Mouse (Mus musculus): ENCODE results near the gene Atoh8. TPM values are rescaled to one million over a fixed set of nuclear protein-coding genes. Genes with fewer than 3 reads are reported as not detected.

The Atoh8 gene
- total and polyA plus RNA-seq, 2 experiments from 2014 or later, result 4.5 to 7.1 TPM

DNA sequence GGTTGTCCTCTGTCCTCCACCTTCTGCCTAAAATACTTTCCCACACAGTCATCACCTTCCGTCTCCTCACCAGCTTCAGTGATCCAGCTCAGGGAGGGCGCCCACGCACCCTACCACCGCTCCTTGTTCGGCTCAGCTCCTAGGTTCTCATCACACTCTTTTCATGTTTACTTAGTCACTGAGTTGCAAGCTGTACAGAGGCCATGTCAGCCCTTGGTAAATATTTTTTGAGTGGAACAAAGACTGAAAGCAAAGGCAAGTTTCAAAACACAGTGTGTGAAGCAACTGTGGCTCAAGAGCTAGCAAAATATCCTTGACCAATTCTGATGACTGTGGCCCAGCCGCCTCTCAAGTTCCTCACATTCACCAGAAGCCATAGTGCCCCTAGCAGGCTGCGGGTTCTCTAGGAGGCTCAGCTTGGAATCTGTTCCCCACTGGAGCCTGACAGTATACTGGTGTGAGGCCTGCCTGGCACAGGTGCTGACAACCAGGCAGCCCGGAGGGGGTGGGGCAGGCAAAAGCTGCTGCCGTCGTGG, 36.9 kb upstream of the Atoh8 start:
- ATAC-seq (ENCODE audit: insufficient read depth, low read depth), result peak; percentile 40; the same call in 1 of the 2 replicates
- peak overlapping the region; percentile 43; the same call in 1 of the 2 replicates for H3K27ac ChIP-seq (ENCODE audit: low read depth)
- 60% methylated on average over 10 of the region's 10 CpGs for WGBS

DNA sequence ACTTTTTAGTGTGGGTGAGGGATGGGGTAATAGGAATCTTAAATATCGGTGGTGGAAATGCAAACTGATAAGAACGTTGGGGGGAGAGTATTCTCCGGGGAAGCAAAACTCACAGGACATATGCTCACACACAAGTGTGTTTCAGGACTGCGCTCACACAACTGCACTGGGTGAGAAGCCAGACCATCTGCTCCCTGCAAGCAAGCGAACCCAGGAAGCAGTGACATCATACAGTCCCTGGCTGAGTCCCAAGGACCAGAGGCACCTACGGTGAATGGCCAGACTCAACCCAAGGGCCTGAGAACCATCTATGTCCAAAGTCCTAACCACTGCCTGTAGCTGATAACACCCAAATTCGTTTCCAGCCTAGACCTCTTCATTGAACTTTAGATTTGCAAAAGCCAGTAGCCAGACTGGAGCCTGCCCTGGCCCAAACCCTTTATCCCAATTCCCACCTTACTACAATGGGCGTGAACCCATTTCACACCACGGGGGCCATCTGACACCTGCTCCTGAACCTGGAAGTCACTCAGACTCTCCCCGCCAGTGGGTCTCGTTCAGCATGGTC, 35.7 kb upstream of the Atoh8 start:
- H3K4me1 ChIP-seq (ENCODE audit: control insufficient read depth, insufficient read depth), result peaks cover 6% of the 10 kb centered on the region
- no peaks in the 10 kb centered on the region for H3K27me3 ChIP-seq (ENCODE audit: control insufficient read depth, insufficient read depth, low read length)
- H3K27ac ChIP-seq (ENCODE audit: low read depth), result no peak overlapping the region
- no peaks in the 10 kb centered on the region for H3K9me3 ChIP-seq (replicated peaks; ENCODE audit: control insufficient read depth, low read length)
- ATAC-seq (ENCODE audit: insufficient read depth, low read depth) (no peak), DNase-seq (ENCODE audit: low spot score) (no peak)
- TF ChIP-seq EP300 (IDR thresholded peaks at IDR 0.05; ENCODE audit: low read depth) (no peak), CTCF (IDR thresholded peaks at IDR 0.05; ENCODE audit: low read depth) (no peak)
- H3K9ac ChIP-seq (replicated peaks; ENCODE audit: low read depth, low read length), result no peak overlapping the region
- WGBS, result 68% methylated on average over 11 of the region's 11 CpGs
- H3K36me3 ChIP-seq (replicated peaks; ENCODE audit: control insufficient read depth, insufficient read depth, low read length), result no peaks in the 10 kb centered on the region
- H3K4me3 ChIP-seq (ENCODE audit: low read depth, low read length), result no peak overlapping the region
- H3K4me2 ChIP-seq (ENCODE audit: low read depth, low read length), result no peak overlapping the region

More for the DNA sequence above, 36.9 kb upstream of the Atoh8 start:
- Histone ChIP-seq H3K4me2 (ENCODE audit: low read depth, low read length) (no peak overlapping the region), H3K4me1 (ENCODE audit: control insufficient read depth, insufficient read depth) (peaks cover 8% of the 10 kb centered on the region), H3K9me3 (replicated peaks; ENCODE audit: control insufficient read depth, low read length) (no peaks in the 10 kb centered on the region), H3K9ac (replicated peaks; ENCODE audit: low read depth, low read length) (no peak overlapping the region), H3K4me3 (ENCODE audit: low read depth, low read length) (no peak overlapping the region), H3K27me3 (ENCODE audit: control insufficient read depth, insufficient read depth, low read length) (no peaks in the 10 kb centered on the region), H3K36me3 (replicated peaks; ENCODE audit: control insufficient read depth, insufficient read depth, low read length) (no peaks in the 10 kb centered on the region)
- TF ChIP-seq EP300 (IDR thresholded peaks at IDR 0.05; ENCODE audit: low read depth), result no peak
- no peak for TF ChIP-seq CTCF (IDR thresholded peaks at IDR 0.05; ENCODE audit: low read depth)
- DNase-seq (ENCODE audit: low spot score), result no peak

DNA sequence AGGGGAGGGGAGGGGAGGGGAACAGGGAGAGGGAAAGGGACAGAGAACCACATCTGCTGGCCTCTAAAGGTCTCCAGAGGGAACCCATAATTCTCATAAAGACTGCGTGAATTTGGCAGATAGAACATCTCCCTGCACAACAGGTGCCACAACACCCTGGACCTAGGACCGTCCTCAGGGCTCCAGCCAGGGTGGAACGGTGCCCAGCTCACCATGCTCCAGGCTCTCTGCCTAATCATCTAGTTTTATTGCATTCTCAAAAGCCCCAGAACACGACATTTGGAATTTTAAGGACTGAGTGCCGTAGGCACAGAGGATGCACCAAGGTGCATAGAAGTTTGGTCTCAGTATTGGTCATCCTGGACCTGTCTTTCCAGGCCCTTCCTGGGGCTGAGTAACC, 34.9 kb upstream of the Atoh8 start:
- H3K4me1 ChIP-seq (ENCODE audit: control insufficient read depth, insufficient read depth), result peaks cover 6% of the 10 kb centered on the region
- H3K4me3 ChIP-seq (ENCODE audit: low read depth, low read length), result no peak overlapping the region
- H3K4me2 ChIP-seq (ENCODE audit: low read depth, low read length), result no peak overlapping the region
- no peaks in the 10 kb centered on the region for H3K27me3 ChIP-seq (ENCODE audit: control insufficient read depth, insufficient read depth, low read length)
- no peak for ATAC-seq (ENCODE audit: insufficient read depth, low read depth)
- no peak for TF ChIP-seq CTCF (IDR thresholded peaks at IDR 0.05; ENCODE audit: low read depth)
- TF ChIP-seq EP300 (IDR thresholded peaks at IDR 0.05; ENCODE audit: low read depth), result no peak
- no peak overlapping the region for H3K27ac ChIP-seq (ENCODE audit: low read depth)
- H3K9me3 ChIP-seq (replicated peaks; ENCODE audit: control insufficient read depth, low read length), result no peaks in the 10 kb centered on the region
- DNase-seq (ENCODE audit: low spot score), result no peak
- WGBS, result 78% methylated on average over 5 of the region's 5 CpGs
- no peak overlapping the region for H3K9ac ChIP-seq (replicated peaks; ENCODE audit: low read depth, low read length)
- H3K36me3 ChIP-seq (replicated peaks; ENCODE audit: control insufficient read depth, insufficient read depth, low read length), result no peaks in the 10 kb centered on the region

DNA sequence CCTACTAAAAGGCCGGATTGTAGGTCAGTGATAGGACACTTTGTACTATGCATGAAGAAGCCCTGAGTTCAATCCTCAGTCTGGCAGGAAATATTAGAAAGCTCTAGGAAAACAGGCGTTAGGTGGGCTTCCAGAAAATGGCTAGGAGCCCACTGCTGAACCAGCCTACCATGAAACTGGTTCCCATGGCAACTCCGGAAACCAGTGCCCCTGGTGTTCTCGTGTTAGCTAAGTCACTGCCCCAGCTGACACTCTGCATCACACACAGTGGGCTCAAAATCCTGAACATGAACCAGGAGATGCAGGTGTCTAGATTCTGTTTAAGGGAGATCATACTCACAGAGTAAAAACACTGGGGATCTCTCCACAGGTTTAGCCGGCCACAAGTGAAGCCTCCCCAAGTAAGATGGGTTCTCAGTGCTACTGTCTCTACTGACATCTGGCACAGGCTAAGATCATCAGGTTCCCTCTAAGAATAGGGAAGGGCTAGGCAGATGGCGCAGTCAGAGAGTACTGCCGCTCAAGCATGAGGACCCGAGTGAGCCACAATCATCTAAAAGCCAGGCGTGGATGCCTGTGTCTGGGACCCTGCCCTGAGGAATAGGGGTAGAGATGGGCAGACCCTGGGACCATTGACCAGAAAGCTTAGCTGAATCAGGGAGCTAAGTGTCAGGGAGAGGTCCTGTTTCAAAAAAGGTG, 32.9 kb upstream of the Atoh8 start:
- H3K9ac ChIP-seq (replicated peaks; ENCODE audit: low read depth, low read length), result no peak overlapping the region
- peaks cover 6% of the 10 kb centered on the region for H3K4me1 ChIP-seq (ENCODE audit: control insufficient read depth, insufficient read depth)
- no peaks in the 10 kb centered on the region for H3K9me3 ChIP-seq (replicated peaks; ENCODE audit: control insufficient read depth, low read length)
- WGBS, result 80% methylated on average over 9 of the region's 9 CpGs
- no peak overlapping the region for H3K27ac ChIP-seq (ENCODE audit: low read depth)
- DNase-seq (ENCODE audit: low spot score) (no peak), ATAC-seq (ENCODE audit: insufficient read depth, low read depth) (no peak)
- no peaks in the 10 kb centered on the region for H3K27me3 ChIP-seq (ENCODE audit: control insufficient read depth, insufficient read depth, low read length)
- H3K4me2 ChIP-seq (ENCODE audit: low read depth, low read length), result no peak overlapping the region
- H3K36me3 ChIP-seq (replicated peaks; ENCODE audit: control insufficient read depth, insufficient read depth, low read length), result no peaks in the 10 kb centered on the region
- no peak overlapping the region for H3K4me3 ChIP-seq (ENCODE audit: low read depth, low read length)
- TF ChIP-seq CTCF (IDR thresholded peaks at IDR 0.05; ENCODE audit: low read depth) (no peak), EP300 (IDR thresholded peaks at IDR 0.05; ENCODE audit: low read depth) (no peak)

DNA sequence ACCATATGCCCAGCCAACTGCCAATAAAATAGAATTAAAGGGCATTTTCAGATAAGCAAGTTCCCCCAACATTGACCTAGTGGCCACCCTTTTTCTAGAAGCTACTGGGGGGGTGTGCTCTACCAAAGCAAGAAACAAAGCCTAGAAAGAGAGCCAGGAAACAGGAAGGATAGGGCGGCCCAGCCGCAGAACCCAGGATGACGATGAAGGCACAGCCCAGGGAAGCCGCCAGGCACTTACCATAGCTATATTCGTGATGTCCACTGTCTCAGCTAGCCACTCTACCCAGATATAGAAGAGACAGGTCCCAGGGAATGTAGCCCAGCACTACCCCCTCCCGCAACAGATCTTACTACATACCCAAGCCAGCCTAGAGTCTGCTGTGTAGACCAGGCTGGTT, 30.3 kb upstream of the Atoh8 start:
- no peaks in the 10 kb centered on the region for H3K36me3 ChIP-seq (replicated peaks; ENCODE audit: control insufficient read depth, insufficient read depth, low read length)
- H3K27ac ChIP-seq (ENCODE audit: low read depth), result no peak overlapping the region
- H3K4me1 ChIP-seq (ENCODE audit: control insufficient read depth, insufficient read depth), result no peaks in the 10 kb centered on the region
- no peak for DNase-seq (ENCODE audit: low spot score)
- WGBS, result 58% methylated on average over 6 of the region's 6 CpGs
- no peaks in the 10 kb centered on the region for H3K9me3 ChIP-seq (replicated peaks; ENCODE audit: control insufficient read depth, low read length)
- no peak for ATAC-seq (ENCODE audit: insufficient read depth, low read depth)
- TF ChIP-seq CTCF (IDR thresholded peaks at IDR 0.05; ENCODE audit: low read depth) (no peak), EP300 (IDR thresholded peaks at IDR 0.05; ENCODE audit: low read depth) (no peak)
- H3K27me3 ChIP-seq (ENCODE audit: control insufficient read depth, insufficient read depth, low read length), result no peaks in the 10 kb centered on the region
- no peak overlapping the region for H3K9ac ChIP-seq (replicated peaks; ENCODE audit: low read depth, low read length)
- no peak overlapping the region for H3K4me2 ChIP-seq (ENCODE audit: low read depth, low read length)
- no peak overlapping the region for H3K4me3 ChIP-seq (ENCODE audit: low read depth, low read length)
